8 mouse cellular contexts compared by ENCODE assay signal in the genomic region with DNA sequence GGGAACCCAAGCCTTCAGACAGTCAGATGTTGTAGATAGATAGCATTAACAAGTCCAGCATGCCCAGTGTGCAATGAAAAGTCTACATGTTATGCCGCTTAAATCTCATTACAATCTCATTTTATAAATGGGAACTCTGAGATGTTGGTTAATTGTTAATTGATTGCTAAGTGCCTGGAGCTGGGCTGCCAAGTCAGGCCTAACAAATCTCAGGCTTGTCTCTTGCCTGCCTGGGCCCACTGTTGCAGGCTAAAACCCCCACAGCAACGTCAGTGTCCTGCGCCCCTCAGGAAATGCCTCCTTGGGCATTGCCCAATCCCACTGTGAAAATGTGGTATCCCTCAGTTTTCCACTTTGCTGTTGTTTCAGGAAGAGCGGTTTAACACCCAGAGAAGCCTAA.
"Had no signal": no experiment of that assay in that cellular context is flagged by ENCODE, and none has a peak within 500 bp of the region (broad histone marks: within the 10 kb centered on the region; RNA-seq: fewer than 3 reads in every experiment).

No protein-coding gene starts in this region.

- DNase-seq: layer of hippocampus, adult 9-11 months; left cerebral cortex, postnatal 4 days; lung, adult 18-20 months; right cerebral cortex, postnatal 14 days; thymus, adult 2 months; thymus, postnatal 4 days had no signal

- ATAC-seq: intestine, embryonic 16.5 days; midbrain, embryonic 13.5 days had no signal
